Comparison of ENCODE assay signal across 10 mouse cellular contexts in the genomic region with DNA sequence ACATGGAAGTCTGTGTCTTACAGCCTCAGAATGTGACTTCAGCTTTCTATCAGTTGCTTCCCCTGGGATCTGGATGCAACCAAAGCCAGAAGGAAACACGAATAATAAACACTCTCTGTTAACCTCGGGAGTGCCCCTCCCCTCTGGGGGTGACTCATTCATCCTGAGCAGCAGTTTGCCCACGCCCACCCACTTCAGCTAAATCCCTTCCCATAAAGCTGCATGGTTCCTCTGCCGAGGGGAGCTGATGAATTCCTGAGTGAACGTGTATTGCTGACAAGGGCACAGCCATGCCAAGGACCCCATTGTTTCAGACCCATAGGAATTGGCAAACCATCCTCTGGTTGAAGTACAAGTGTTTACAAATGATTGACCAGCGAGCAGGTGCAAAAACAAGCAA. TPM values are rescaled to one million over a fixed set of nuclear protein-coding genes. Genes with fewer than 3 reads are reported as not detected.
DNase-seq lines count a peak whose midpoint lies in the region; ATAC-seq lines count a peak whose summit lies in the region.
"Had no signal": no experiment of that assay in that cellular context is flagged by ENCODE, and none has a peak within 500 bp of the region (broad histone marks: within the 10 kb centered on the region; RNA-seq: fewer than 3 reads in every experiment).

No protein-coding gene starts in this region.

- H3K27me3 ChIP-seq in hindbrain, embryonic 16.5 days (replicated peaks; ENCODE audit: control insufficient read depth, insufficient read depth, low read length) = no peaks in the 10 kb centered on the region
- no peaks in the 10 kb centered on the region for H3K27me3 ChIP-seq in hindbrain, embryonic 12.5 days
- H3K27me3 ChIP-seq: embryonic facial prominence, embryonic 12.5 days; neural tube, embryonic 12.5 days had no signal

- ATAC-seq in hindbrain, embryonic 16.5 days = no peak
- no peak for ATAC-seq in hindbrain, embryonic 12.5 days (ENCODE audit: low FRiP score)

- no peaks in the 10 kb centered on the region for H3K36me3 ChIP-seq in hindbrain, embryonic 16.5 days (ENCODE audit: control insufficient read depth, insufficient read depth, low read length)
- no peaks in the 10 kb centered on the region for H3K36me3 ChIP-seq in hindbrain, embryonic 12.5 days
- H3K36me3 ChIP-seq: embryonic facial prominence, embryonic 12.5 days; neural tube, embryonic 12.5 days had no signal

- H3K4me1 ChIP-seq in hindbrain, embryonic 16.5 days (ENCODE audit: control insufficient read depth, insufficient read depth, low read depth, low read length) = no peaks in the 10 kb centered on the region; the same call in 1 of the 2 replicates
- H3K4me1 ChIP-seq in hindbrain, embryonic 12.5 days = no peaks in the 10 kb centered on the region
- H3K4me1 ChIP-seq: embryonic facial prominence, embryonic 12.5 days; neural tube, embryonic 12.5 days had no signal

- 22% methylated on average over 6 of the region's 6 CpGs for WGBS in hindbrain, embryonic 16.5 days
- 33% methylated on average over 6 of the region's 6 CpGs for WGBS in hindbrain, embryonic 12.5 days

- no peak overlapping the region for H3K27ac ChIP-seq in hindbrain, embryonic 16.5 days (ENCODE audit: low read depth, low read length)
- H3K27ac ChIP-seq in hindbrain, embryonic 12.5 days = no peak overlapping the region
- H3K27ac ChIP-seq: embryonic facial prominence, embryonic 12.5 days; macrophage; neural tube, embryonic 12.5 days had no signal

- peak; percentile 33 for DNase-seq in right cerebral cortex, adult 18-20 months
- DNase-seq in right cerebral cortex, postnatal 25 days = no peak
- DNase-seq in kidney, postnatal 10 days = peak; percentile 16
- DNase-seq in lung, postnatal 4 days = peak; percentile 53
- no peak for DNase-seq in testis, postnatal 10 days (ENCODE audit: low spot score)

- H3K4me3 ChIP-seq in hindbrain, embryonic 16.5 days (ENCODE audit: low read length) = no peak overlapping the region
- H3K4me3 ChIP-seq in hindbrain, embryonic 12.5 days = no peak overlapping the region
- H3K4me3 ChIP-seq: embryonic facial prominence, embryonic 12.5 days; neural tube, embryonic 12.5 days had no signal

- H3K9ac ChIP-seq in hindbrain, embryonic 16.5 days (ENCODE audit: low read depth, low read length) = no peak overlapping the region
- no peak overlapping the region for H3K9ac ChIP-seq in hindbrain, embryonic 12.5 days
- H3K9ac ChIP-seq: embryonic facial prominence, embryonic 12.5 days; neural tube, embryonic 12.5 days had no signal

- no peaks in the 10 kb centered on the region for H3K9me3 ChIP-seq in hindbrain, embryonic 16.5 days (ENCODE audit: control insufficient read depth, low read length)
- H3K9me3 ChIP-seq in hindbrain, embryonic 12.5 days (replicated peaks) = no peaks in the 10 kb centered on the region
- H3K9me3 ChIP-seq: embryonic facial prominence, embryonic 12.5 days; neural tube, embryonic 12.5 days had no signal

- 0 out of 2 replicates have a peak overlapping the region, but pooled peaks have one; percentile 15 for H3K4me2 ChIP-seq in hindbrain, embryonic 16.5 days (ENCODE audit: low read length)
- no peak overlapping the region for H3K4me2 ChIP-seq in hindbrain, embryonic 12.5 days (replicated peaks)
- H3K4me2 ChIP-seq: embryonic facial prominence, embryonic 12.5 days; neural tube, embryonic 12.5 days had no signal

RNA-seq across cellular contexts. Expression of a gene that starts 45.3 kb away (rescaled TPM):
- polyA plus RNA-seq in hindbrain, embryonic 16.5 days (2015; fragmentation: Nextera tagmentation; extraction: Ambion mirVana) = 16.6 and 16.7 TPM in 2 replicates
- 15.7 and 15.9 TPM in 2 replicates for polyA plus RNA-seq in hindbrain, embryonic 12.5 days (2016; fragmentation: Nextera tagmentation; extraction: Ambion mirVana)
- polyA plus RNA-seq: macrophage had no signal

Comparison
In these comparisons a context has a peak if more than half of its experiments do, and no peak if none do; other contexts are left out.
1. DNase-seq: peak in right cerebral cortex, adult 18-20 months (single experiment), kidney, postnatal 10 days (single experiment) and lung, postnatal 4 days (2 of 2); none in right cerebral cortex, postnatal 25 days (single experiment) and testis, postnatal 10 days (single experiment).